Mouse (Mus musculus) MEL (cell line): ENCODE measurements around the gene Thada. TPM values are rescaled to one million over a fixed set of nuclear protein-coding genes. Genes with fewer than 3 reads are reported as not detected.

Experiments used
- DNase-seq: peaks from one replicate; pipeline ENCODE4 v3.0.0; 2011; ENCODE audit warnings: low read depth, low spot score
- H3K27ac ChIP-seq: 2 replicates; pipeline ENCODE4 v1.5.1; 2012; ENCODE audit warnings: low read depth, mild to moderate bottlenecking, control low read depth, low read length, moderate library complexity; ENCODE audit not compliant: control insufficient read depth
- H3K27me3 ChIP-seq, 2 experiments: fragments of 150-350 bp in 1 of 2; sonication (generic) in 1 of 2; 2 replicates each; pipeline ENCODE4 v1.6.1; 2012; ENCODE audit warnings: low read length in 2 of 2, mild to moderate bottlenecking in 2 of 2, improper control_type of control experiment in 1 of 2, moderate library complexity in 1 of 2; ENCODE audit not compliant: insufficient read depth in 2 of 2, control insufficient read depth in 1 of 2
- H3K36me3 ChIP-seq, 2 experiments: 2 replicates each; pipeline ENCODE4 v1.6.1; 2012 to 2014; ENCODE audit warnings: low read length in 2 of 2, improper control_type of control experiment in 1 of 2, inconsistent platforms in 1 of 2, mild to moderate bottlenecking in 1 of 2; ENCODE audit not compliant: insufficient read depth in 2 of 2, control insufficient read depth in 1 of 2
- H3K4me1 ChIP-seq, 2 experiments: fragments of 150-350 bp in 1 of 2; sonication (generic) in 1 of 2; 2 replicates each; pipeline ENCODE4 v1.6.1; 2012; ENCODE audit warnings: low read length in 2 of 2, improper control_type of control experiment in 1 of 2, mild to moderate bottlenecking in 1 of 2; ENCODE audit not compliant: insufficient read depth in 2 of 2, control insufficient read depth in 1 of 2
- H3K4me3 ChIP-seq, 2 experiments: fragments of 150-350 bp in 1 of 2; sonication (generic) in 1 of 2; 2 replicates each; pipeline ENCODE4 v1.5.1; 2012; ENCODE audit warnings: low read depth in 2 of 2, low read length in 2 of 2, mild to moderate bottlenecking in 2 of 2, moderate library complexity in 2 of 2, control low read depth in 1 of 2, improper control_type of control experiment in 1 of 2; ENCODE audit not compliant: control insufficient read depth in 1 of 2, insufficient read depth in 1 of 2
- H3K79me2 ChIP-seq: 2 replicates; pipeline ENCODE4 v1.6.1; 2012; ENCODE audit warnings: mild to moderate bottlenecking, low read length, moderate library complexity; ENCODE audit not compliant: control insufficient read depth, poor library complexity, insufficient read depth
- H3K9ac ChIP-seq: 2 replicates; pipeline ENCODE4 v1.6.1; 2012; ENCODE audit warnings: low read depth, mild to moderate bottlenecking, control low read depth, low read length, moderate library complexity; ENCODE audit not compliant: control insufficient read depth, poor library complexity, severe bottlenecking
- H3K9me3 ChIP-seq: fragments of 150-350 bp; sonication (generic); replicated peaks from 2 replicates; pipeline ENCODE4 v1.6.1; 2012; ENCODE audit warnings: mild to moderate bottlenecking, low read length, improper control_type of control experiment, moderate library complexity; ENCODE audit not compliant: insufficient read depth
- BHLHE40 ChIP-seq: IDR thresholded peaks from 2 replicates; pipeline ENCODE4 v1.6.1; 2012; ENCODE audit warnings: low read depth, mild to moderate bottlenecking, inconsistent platforms, low read length, improper control_type of control experiment, borderline replicate concordance
- CHD1 ChIP-seq: IDR thresholded peaks from 2 replicates; pipeline ENCODE4 v1.6.1; 2012; ENCODE audit warnings: low read depth, mild to moderate bottlenecking, inconsistent platforms, low read length, improper control_type of control experiment
- ETS1 ChIP-seq: IDR thresholded peaks from 2 replicates; pipeline ENCODE4 v1.6.1; 2012; ENCODE audit warnings: low read depth, mild to moderate bottlenecking, inconsistent platforms, low read length, improper control_type of control experiment, moderate library complexity
- GATA1 ChIP-seq: IDR thresholded peaks from 2 replicates; pipeline ENCODE4 v1.6.1; 2011; ENCODE audit warnings: low read depth, low read length, improper control_type of control experiment
- JUND ChIP-seq: IDR thresholded peaks from 2 replicates; pipeline ENCODE4 v1.6.1; 2011; ENCODE audit warnings: low read depth, mild to moderate bottlenecking, improper control_type of control experiment, low read length
- MAX ChIP-seq: IDR thresholded peaks from 2 replicates; pipeline ENCODE4 v1.6.1; 2011; ENCODE audit warnings: low read length, improper control_type of control experiment
- MAZ ChIP-seq: IDR thresholded peaks from 2 replicates; pipeline ENCODE4 v1.6.1; 2012; ENCODE audit warnings: low read depth, mild to moderate bottlenecking, inconsistent platforms, low read length, improper control_type of control experiment
- MEF2A ChIP-seq: IDR thresholded peaks from 2 replicates; pipeline ENCODE4 v1.6.1; 2014; ENCODE audit warnings: low read depth, mild to moderate bottlenecking, inconsistent platforms, low read length, improper control_type of control experiment; ENCODE audit not compliant: poor library complexity, insufficient replicate concordance, severe bottlenecking; ENCODE audit errors: extremely low read depth
- MYB ChIP-seq: IDR thresholded peaks from 2 replicates; pipeline ENCODE4 v1.6.1; 2011; ENCODE audit warnings: mild to moderate bottlenecking, low read depth, low read length, improper control_type of control experiment
- NRF1 ChIP-seq: IDR thresholded peaks from 2 replicates; pipeline ENCODE4 v1.6.1; 2014; ENCODE audit warnings: low read depth, mild to moderate bottlenecking, inconsistent platforms, low read length, improper control_type of control experiment, moderate library complexity; ENCODE audit not compliant: poor library complexity, insufficient read depth, severe bottlenecking
- POLR2AphosphoS2 ChIP-seq: IDR thresholded peaks from 2 replicates; pipeline ENCODE4 v1.6.1; 2011; ENCODE audit warnings: low read length, improper control_type of control experiment
- POLR2AphosphoS5 ChIP-seq: IDR thresholded peaks from 2 replicates; pipeline ENCODE4 v1.6.1; 2012; ENCODE audit warnings: low read depth, borderline replicate concordance, mild to moderate bottlenecking, inconsistent platforms, low read length, moderate library complexity, mixed read lengths
- RAD21 ChIP-seq: IDR thresholded peaks from 2 replicates; pipeline ENCODE4 v1.6.1; 2011; ENCODE audit warnings: mild to moderate bottlenecking, low read depth, low read length, improper control_type of control experiment
- SIN3A ChIP-seq: IDR thresholded peaks from 2 replicates; pipeline ENCODE4 v1.6.1; 2012; ENCODE audit warnings: low read length, improper control_type of control experiment, inconsistent platforms
- ZKSCAN1 ChIP-seq: IDR thresholded peaks from 2 replicates; pipeline ENCODE4 v1.6.1; 2012; ENCODE audit warnings: low read depth, mild to moderate bottlenecking, inconsistent platforms, low read length, improper control_type of control experiment, moderate library complexity
- ZMIZ1 ChIP-seq: IDR thresholded peaks from 2 replicates; pipeline ENCODE4 v1.6.1; 2012; ENCODE audit warnings: low read depth, mild to moderate bottlenecking, inconsistent platforms, low read length, improper control_type of control experiment, moderate library complexity
- ZNF384 ChIP-seq: IDR thresholded peaks from 2 replicates; pipeline ENCODE4 v1.6.1; 2012; ENCODE audit warnings: low read depth, mild to moderate bottlenecking, inconsistent platforms, low read length, improper control_type of control experiment
- polyA plus RNA-seq, 2 experiments: library from polyadenylated mRNA; stranded (reverse) in 1 of 2; unstranded in 1 of 2; fragments of >175 nt in 1 of 2; fragments of >200 nt in 1 of 2; gene quantifications; 2 replicates each; pipeline versions ENCODE4 v1.2.1 to v1.2.4; 2012; ENCODE audit warnings: low replicate concordance in 2 of 2, low read depth in 1 of 2; ENCODE audit not compliant: insufficient read length in 2 of 2, insufficient read depth in 1 of 2, missing spikeins in 1 of 2
- total RNA-seq: library from RNA; depleted of rRNA; stranded (reverse); fragments of 300-350 nt; gene quantifications from 2 replicates; pipeline ENCODE4 v1.2.3, GENCODE M21; 2012

Gene Thada
- total and polyA plus RNA-seq, 3 experiments: 19.8 to 20.6 TPM; not detected in 1

- Histone ChIP-seq H3K9me3 (no peaks in the 10 kb centered on the region), H3K4me1 (peaks cover 37 to 67% of the 10 kb centered on the region in 2 experiments), H3K36me3 (peaks cover 0 to 51% of the 10 kb centered on the region in 2 experiments; a peak in 2 of 4 replicates), H3K27me3 (no peaks in the 10 kb centered on the region), H3K9ac (no peak overlapping the region; the same call in 1 of the 2 replicates), H3K27ac (no peak overlapping the region; the same call in 1 of the 2 replicates), H3K79me2 (peaks cover 9% of the 10 kb centered on the region; the same call in 1 of the 2 replicates), H3K4me3 (no peak overlapping the region)
- no peak for DNase-seq
- TF ChIP-seq ZKSCAN1 (no peak), GATA1 (no peak), ETS1 (no peak), MAZ (no peak), ZNF384 (no peak), BHLHE40 (no peak), MYB (no peak), POLR2AphosphoS5 (no peak), JUND (no peak), POLR2AphosphoS2 (no peak), MAX (no peak), SIN3A (no peak), RAD21 (no peak), MEF2A (no peak), CHD1 (no peak), NRF1 (no peak), ZMIZ1 (no peak)
These were observed 308.1 kb downstream of the Thada start for GRCm38 (mm10) chr17:84157743-84158460.
